Mouse (Mus musculus) layer of hippocampus, adult 11-12 months (tissue): ENCODE measurements at regions not wholly inside any gene's neighbourhood (a gene's known extent, or its start where the extent isn't known, plus 50 kb on each side); places are given as distances from the start of the nearest gene placed in this dataset.
"Not testable (repeated sequence)": the region's sequence is repeated elsewhere in the genome, so short reads cannot be mapped to it uniquely, and the experiment has no call there.

ENCODE experiments used
- DNase-seq: peaks from one replicate; pipeline ENCODE4 v3.0.0; 2022; ENCODE audit warnings: low spot score

DNA sequence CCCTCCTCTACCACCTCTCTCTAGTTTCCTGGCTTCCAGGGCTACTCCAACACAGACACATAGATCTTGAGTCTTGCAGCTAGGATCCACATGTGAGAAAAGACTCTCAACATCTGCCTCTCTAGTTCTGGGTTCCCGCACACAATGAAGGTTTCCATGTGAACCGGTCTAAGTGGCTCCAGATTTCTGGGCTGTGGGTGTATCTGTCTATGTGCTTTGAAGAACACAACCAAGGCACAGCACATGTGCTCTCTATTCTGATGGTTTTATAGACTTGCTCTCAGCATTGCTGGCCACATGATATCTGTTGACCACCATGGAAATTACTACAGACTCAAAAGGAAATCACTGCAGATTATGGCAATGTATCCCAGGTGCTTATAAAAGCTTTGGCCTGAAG, 972.4 kb downstream of the Defb40 start:
- DNase-seq = no peak

DNA sequence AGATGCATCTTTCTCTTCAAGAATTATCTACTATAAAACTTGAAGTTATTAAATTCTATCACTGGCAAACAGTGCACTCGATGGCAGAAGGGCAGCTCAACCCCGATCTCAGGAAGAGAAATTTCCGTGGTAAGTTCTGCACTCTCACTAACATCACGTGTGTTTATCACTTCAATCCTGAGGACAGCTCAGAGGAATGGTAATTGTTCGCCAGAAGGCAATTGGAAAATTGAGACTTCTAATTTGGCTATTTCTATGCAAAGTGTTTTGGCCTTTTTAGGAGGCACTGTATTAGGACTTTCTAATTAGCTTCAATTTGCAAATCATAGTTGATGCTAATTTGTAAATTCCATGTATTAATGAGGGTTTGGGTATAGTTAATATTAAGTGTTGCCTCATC, 977.3 kb downstream of the Defb40 start:
- no peak for DNase-seq

DNA sequence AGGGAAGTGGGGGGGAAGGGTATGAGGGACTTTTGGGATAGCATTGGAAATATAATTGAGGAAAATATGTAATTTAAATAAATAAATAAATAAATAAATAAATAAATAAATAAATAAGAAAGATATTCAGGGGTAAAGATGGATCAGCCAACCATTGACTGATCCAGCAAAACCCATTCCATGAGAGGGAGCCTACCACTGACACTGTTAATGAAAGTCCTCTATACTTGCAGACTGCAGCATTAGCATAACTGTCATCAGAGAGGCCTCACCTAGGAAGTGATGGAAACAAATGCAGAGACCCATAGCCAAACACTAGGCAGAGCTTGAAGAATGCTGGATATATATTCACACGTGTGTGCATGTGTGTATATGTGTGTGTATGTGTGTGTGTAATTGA, 993.3 kb downstream of the Defb40 start:
- no peak for DNase-seq

DNA sequence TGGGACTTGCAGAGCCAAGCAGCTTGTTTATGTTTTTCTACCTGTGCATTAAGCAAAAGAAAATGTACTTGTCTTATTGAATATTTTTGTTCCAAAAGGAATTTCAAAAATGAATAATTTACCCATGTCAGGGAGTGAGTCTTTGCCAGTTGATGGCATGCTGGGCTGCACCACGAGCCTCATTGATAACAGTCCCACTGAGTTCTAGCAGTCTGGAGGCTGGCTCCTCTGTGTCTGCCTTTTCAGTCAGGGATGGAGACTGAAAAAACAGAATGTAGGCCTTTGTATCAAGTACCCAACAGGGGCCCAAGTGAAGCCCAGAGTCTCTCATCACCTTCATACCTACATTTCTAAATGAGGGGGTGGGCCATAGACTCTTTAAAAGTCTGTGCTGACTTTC, 1029.2 kb downstream of the Defb40 start:
- DNase-seq = no peak

DNA sequence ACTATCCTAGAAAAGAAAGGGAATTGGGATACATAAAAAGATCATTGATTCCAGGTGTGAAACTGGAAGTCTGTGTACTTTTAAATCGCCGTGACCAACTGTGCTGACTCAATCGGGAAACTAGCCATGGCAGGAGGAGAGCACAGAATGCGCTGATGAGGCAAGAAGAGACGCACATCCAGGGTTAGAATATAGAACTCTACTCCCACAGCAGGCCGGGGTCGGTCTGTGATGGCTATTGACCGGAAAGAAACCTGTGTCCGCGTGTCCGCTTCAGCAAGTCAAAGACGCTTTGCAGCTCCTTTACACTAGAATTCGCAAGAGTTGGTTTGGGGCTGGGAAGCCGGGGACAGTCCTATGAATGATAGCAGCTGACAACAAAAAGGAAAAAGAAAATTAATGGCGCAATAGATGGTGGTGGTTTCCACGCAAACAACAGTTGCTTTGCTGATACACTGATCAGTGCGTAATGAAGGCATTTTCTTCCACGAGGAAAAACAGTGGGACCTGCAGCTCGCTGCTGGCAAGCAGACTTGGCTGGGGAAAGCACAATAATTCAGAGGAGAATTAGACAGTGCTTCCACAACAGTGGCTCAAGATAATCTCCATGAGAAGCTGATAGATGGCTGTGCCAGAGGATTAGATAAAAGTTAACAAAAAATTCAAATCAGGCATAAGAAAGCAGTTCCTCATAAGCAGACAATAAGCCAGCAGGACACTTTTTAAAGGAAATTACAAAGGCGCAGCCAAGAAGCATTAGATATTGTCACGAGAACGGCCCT, 1029.8 kb downstream of the Defb40 start:
- DNase-seq = no peak

DNA sequence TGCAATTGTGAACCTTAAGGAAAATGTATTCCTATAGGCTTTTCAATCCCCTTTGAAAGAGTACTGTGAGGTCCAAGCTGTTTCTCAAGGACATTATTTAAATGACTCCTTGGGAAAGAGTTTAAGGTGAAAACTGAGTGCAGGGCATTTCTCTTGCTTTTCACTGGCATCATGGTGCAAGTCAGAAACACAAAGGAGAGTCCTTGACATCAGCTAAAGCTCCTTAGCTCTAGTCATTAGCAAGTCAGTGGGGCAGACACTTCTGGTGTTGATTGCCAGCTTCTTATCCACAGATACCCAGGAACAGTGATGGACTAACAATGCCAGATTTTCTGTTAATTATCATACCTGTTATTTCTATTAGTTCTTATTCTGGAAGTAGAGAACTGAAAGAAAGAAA, 1043.4 kb downstream of the Defb40 start:
- DNase-seq = no peak

DNA sequence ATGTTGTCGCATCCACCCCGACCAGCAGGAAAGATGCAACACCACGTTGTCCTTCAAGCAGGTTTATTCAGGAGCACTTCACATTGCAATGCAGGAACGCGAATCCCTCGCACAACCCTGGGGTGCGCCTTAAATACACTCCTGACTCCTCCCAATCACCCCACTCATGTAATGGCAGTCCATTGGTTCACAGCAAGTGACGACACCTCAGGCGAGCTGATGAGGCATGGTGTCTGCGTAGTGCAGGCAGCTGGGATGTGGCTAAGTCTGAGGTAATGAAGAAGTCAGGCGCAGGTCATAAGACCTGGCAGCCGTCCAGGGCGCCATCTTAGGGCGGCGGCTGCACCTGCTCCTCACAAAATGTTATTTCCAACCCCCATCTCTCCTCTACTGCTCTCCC, 1068.7 kb downstream of the Defb40 start:
- DNase-seq = no peak

DNA sequence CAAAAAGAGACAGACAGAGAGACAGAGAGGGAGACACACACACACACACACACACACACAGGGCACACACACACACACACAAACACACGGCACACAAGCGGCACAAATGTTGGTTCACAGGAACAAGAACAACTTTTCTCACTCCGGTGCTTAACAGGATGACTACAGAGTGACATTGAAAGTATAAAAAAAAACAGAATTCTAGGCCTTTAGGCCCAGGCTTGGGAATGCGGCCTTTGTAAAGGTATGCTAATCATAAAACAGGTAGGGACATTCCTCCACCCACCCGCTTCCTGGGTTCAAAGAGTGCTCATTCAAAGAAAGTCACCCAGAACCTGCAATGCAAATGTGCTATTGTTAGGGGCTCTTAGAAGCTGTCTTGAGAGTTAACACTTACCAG, 1089.5 kb downstream of the Defb40 start:
- not testable (repeated sequence) for DNase-seq

DNA sequence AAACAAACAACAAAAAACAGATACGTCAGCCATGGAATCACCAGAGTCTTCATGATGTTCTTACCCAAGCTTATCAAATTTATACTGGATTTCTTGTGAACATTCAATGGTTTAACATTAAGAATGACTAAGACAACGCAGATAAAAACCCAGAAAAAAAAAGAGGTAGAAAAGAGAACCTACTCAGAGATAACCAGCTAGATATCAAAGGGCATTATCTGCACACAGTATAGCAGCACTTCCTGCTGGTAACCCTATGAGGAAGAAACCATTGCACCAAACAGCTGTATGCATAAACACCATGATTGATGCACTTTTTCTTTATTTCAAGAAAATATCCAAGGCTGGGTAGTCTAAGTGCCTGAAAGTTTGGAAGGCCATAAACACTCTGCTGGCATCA, 1114.7 kb downstream of the Defb40 start:
- no peak for DNase-seq
